Mouse (Mus musculus) kidney, adult 9 months (tissue): ENCODE results near the gene Jmy.
"Not testable (repeated sequence)": the region's sequence is repeated elsewhere in the genome, so short reads cannot be mapped to it uniquely, and the experiment has no call there.

Source experiments
- DNase-seq: peaks from one replicate; pipeline ENCODE4 v3.0.0; 2022

Jmy gene

GRCm38 (mm10) chr13:93499167-93499972, at the start of gene Jmy:
Gene Jmy (minus strand): TSS chr13:93499808.
- DNase-seq: peak; percentile 82

GRCm38 (mm10) chr13:93547641-93548040, 48.0 kb upstream of the Jmy start:
- DNase-seq: no peak

DNA sequence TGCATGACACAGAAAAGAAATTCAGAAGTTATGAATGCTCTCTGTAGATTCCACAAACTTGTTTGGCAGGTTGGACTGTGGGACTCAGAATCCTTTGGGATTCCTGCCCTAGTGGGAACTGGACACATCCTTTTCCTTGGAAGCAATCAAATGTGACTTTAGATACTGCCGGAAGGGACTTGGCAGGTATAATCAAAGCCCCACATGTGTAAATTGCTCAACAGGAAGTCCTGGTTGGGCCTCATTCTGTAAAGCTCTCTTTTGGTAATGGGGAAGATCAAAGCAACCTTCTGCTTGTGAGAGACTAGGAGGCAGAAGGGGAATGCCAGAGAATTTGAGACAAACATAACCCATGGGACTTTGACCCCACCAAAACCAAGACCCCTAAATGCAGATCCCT, 46.4 kb upstream of the Jmy start:
- no peak for DNase-seq

DNA sequence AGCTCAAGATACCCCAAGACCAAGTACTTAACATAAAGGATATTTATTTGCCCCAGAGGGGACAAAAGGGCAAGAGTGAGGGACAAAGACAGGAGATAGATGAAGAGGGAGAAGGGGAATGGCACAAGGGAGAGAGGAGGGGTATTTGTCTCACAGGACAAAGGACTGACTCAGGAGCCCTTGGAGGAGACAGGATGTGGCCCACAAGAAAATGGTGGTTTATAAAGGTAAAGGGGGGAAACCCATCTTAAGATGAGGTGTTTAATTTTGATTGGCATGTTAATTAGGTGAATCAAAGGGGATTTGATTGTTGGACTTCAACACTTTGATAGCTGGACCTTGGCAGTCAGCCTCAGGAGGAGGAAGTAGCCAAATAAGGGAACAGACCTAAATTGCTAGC, 44.7 kb upstream of the Jmy start:
- no peak for DNase-seq

GRCm38 (mm10) chr13:93539311-93539710, 39.7 kb upstream of the Jmy start:
- DNase-seq: no peak

DNA sequence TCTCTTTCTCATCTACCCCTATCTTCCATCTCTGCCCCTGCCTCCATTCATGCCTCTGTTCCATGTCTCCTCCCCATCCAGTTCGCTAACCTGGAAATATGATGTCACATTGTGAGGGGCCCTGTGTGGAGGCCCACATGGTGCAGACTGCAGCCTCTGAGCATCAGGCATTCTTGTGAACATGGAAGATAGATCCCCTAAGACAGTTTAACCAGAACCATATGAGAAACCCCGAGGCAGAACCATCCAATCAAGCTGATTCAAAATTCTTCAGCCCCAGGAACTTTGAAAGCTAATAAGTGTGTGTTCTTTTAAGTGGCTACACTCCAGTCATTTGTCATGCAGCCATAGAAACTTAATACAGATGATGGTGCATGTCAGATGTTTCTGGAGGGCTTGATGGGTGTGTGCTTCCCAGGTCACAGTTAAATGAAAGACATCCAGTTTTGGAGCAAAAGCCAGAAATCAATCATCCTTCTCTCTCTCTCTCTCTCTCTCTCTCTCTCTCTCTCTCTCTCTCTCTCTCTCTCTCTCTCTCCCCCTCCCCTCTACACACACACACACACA, 19.2 kb upstream of the Jmy start:
- no peak for DNase-seq

DNA sequence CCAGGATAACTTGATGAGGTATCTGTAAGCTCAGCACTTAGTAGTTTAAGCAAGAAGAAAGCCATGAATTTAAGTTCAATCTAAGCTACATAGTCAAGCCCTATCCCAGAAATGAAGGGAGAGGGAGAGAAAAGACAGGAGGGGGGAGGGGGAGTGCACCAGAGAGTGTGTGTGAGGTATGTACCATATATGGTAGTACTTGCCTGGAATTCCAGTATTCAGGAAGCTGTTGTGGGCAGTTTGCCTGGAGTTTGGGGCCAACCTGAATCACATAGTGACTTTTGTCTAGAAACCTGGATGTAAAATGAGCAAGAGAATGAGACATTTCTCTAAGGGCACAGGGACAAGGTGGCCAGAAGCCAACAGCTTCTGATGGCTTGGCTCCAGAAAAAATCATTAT, 17.6 kb upstream of the Jmy start:
- DNase-seq: no peak

- no peak for DNase-seq
Observed at GRCm38 (mm10) chr13:93514000-93514795, 14.6 kb upstream of the Jmy start.

DNA sequence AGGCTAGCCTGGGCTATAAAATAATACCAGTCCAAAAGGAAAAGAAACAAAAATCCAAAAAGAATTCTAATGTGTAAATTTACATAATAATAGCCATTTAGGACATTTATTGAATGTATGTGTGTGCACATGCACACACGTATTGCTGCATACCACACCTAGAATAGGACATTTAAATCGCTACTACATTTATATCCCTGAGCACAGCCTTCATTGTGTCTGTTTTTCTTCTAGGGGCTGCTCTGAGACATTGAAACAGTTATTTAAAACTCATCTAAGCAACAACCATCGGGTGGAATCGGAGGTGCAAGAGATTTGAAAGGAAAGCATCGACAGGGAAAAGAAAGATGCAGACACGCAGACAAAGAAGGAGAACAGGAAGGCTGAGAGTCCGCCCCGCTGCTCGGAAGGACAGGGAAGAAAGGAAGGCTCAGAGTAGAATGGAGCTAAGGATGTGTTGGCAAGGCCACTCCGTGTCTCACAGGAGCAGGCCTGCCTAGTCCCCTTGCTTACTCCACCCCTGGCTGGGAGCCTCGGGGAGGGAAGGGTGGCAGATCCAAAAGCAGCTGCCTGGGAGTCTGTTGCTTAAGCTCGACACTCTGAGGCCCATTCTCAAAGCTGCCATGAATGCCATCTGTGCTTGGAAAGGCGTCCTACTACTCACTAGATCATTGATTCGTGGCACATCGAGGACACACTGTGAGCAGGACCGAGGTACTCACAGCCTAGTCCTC, 11.0 kb upstream of the Jmy start:
- DNase-seq: no peak

DNA sequence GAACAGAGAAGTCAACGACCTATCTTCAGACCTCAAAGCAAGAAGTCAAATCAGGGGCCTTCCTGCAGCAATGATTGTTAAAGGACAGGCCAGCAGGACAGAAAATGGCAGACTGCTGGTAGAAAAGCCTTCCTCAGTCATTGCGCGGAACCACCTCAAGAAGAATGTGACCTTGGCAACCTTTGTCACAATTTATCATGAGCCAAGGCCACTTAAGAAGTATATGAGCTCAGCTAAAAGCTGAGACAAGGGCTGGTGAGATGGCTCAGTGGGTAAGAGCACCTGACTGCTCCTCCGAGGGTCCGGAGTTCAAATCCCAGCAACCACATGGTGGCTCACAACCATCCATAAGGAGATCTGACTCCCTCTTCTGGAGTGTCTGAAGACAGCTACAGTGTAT, 7.3 kb upstream of the Jmy start:
- not testable (repeated sequence) for DNase-seq

DNA sequence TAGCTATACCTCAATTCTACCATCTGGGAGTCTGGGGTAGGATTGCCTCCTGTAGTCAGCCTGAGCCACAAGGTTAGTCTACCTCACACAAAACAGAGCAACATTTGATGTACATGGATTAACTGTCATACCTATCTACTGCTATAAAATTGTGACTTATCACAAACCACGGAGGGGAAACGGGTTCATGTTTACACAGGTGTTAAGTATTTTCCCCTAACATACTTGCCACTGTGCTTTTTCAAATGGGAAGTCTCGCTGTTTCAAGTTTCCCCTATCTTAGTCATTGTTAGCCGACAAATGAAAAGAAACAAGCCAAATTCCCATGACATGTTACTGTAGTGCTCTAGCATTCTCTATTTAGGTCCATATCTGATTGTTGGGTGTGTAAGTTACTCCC, 2.1 kb upstream of the Jmy start:
- no peak for DNase-seq

DNA sequence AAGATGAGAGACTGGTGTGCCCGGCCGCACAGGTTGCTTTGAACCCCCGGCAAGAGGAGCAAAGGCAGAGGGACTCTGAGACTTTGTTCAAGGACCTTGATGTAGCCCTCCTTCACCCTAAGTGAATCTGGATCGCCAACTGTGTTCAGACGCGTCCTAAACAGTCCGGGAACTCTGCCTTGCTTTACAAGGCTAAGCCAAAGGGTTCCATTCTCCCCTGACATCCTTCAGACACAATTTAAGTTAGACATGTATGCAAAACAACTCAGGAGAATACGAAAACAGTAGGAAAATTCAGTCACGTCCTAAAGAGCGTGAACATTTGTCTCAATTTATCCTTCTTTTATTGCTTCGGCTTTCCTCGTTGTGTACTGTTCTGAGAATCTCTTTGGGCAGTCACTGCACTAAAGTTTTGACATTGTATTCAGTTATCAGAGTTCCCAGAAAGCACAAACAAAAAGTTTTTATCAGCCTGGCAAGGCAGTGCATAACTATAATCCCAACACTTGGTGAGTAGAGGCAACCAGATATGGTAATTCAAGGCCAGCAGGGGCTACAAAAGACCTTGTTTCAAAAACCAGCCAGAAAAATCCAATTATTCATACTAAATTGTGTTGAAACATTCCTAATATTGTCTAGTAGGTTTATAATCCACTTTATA, 495 bp upstream of the Jmy start:
- no peak for DNase-seq

DNA sequence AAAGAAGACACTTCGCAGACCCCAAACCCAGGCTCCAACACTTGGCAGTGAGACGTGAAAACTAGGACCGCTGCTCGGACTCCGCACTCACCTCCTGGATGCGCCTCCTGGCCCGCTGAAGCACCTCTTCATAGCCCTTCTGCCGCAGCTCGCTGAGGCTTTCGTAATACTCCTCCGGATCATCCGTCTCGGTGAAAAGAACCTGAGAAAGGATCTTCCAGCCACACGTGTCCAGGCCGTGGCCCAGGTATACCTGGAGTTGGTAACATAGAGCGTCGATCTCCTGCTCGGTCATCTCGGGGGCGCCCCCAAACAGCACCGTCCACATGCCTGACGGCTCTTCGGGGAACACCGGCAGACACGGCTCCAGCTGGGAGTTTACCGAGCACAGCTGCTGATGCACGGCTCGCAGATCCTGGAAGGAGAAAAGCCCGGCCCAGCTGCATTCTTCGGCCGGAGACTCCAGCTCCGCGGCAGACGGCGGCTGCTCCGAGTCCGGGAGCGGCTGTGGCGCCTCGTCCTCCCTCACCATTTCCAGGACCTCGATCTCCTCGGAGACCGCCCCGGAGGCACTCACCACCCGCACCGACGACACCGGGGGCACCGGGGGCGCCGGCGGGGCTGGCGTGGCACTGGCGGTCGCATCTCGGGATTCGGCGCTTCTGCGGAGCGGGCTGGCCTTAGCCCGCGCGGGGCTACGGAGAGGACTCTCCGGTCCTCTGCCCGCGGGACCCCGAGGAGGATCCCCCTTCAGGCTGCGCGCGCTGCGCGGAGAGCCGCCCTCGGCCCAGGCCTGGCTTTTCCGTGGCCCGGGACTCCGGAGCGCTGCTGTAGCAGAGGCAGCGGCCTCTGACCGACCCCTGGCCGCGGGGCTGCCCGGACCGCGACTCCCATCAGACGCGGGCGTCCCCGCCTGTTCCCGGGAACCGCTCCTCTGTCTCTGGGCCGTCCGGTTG, 1.1 kb downstream of the Jmy start:
- peak; percentile 39 for DNase-seq

GRCm38 (mm10) chr13:93496977-93497376, 2.6 kb downstream of the Jmy start:
- DNase-seq: no peak

GRCm38 (mm10) chr13:93488510-93488909, 11.1 kb downstream of the Jmy start:
- no peak for DNase-seq

DNA sequence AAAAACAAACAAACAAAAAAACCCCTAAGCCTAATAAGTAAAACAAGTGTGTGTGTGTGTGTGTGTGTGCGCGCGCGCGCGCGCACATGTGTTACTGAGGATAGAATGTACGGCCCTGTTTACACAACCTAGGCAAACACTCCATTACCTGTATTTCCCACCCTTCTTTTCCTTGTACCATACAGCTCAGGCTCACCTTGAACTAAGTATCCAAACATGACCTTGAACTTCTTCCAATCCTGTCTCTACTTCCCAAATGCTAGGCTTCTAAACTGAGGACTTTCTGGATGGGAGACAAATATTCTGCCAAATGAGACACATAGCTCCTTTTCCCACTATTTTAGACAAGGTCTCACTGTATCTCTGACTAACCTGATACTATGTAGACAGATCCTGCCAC, 11.9 kb downstream of the Jmy start:
- no peak for DNase-seq

DNA sequence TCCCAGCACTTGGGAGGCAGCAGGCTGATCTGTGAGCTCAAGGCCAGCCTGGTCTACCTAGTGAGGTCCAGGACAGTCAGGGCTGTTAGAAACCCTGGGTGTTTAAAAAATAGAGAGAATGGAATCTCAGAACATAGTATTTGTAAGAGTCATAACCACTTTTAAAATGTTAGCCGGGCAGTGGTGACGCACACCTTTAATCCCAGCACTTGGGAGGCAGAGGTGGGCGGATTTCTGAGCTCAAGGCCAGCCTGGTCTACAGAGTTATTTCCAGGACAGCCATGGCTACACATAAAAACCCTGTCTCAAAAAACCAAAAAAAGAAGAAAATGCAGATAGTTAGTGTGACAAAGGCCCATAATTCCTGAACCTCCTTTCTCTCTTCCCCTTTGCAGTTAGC, 15.3 kb downstream of the Jmy start:
- DNase-seq: no peak

DNA sequence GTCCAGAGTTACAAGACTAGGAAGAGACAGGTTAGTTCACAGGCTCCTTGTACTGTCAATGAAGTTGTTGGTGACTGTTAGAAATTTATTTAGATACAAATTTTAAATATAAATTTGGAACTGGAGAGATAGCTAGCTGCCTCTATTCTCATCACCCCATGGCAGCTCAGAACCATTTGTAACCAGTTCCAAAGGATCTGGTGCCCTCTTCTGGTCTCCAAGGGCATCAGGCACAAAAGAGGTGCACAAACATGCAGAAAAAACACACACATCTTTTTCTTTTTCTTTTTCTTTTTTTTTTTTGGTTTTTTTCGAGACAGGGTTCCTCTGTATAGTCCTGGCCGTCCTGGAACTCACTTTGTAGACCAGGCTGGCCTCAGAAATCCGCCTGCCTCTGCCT, 18.5 kb downstream of the Jmy start:
- DNase-seq: no peak

GRCm38 (mm10) chr13:93478344-93478743, 21.3 kb downstream of the Jmy start:
- DNase-seq: no peak

- peak; percentile 36 for DNase-seq
Observed at GRCm38 (mm10) chr13:93468355-93468754, 31.3 kb downstream of the Jmy start.

- no peak for DNase-seq
Observed at GRCm38 (mm10) chr13:93459566-93459965, 40.0 kb downstream of the Jmy start.

DNA sequence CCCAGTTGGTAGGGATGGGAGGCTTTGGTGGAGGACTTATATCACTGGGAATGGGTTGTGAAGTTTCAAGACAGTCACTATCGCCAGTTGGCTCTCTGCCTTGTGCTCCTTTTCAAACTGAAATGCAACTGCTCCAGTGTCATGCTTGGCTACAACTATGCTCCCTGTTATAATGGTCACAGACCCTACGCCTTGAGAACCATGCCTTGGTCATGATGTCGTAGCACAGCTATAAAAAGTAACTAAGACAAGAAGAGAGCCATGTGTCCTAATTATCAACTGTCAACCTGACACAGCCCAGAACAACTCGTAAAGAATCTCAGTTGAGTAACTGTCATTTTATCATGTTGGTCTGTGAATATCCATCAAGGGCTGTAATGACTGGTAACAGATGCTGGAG, 41.0 kb downstream of the Jmy start:
- DNase-seq: no peak
